Mouse (Mus musculus) heart, adult 2 months (tissue): ENCODE measurements at regions not wholly inside any gene's neighbourhood (a gene's known extent, or its start where the extent isn't known, plus 50 kb on each side); places are given as distances from the start of the nearest gene placed in this dataset.

ENCODE experiments used
- DNase-seq, 2 experiments: peaks; one replicate each; pipeline ENCODE4 v3.0.0; 2021
- H3K27ac ChIP-seq: fragments of 200-600 bp; 2 replicates; pipeline ENCODE4 v1.8.1; 2022
- H3K27me3 ChIP-seq: fragments of 200-500 bp; 2 replicates; pipeline ENCODE4 v1.6.1; 2012; ENCODE audit warnings: mild to moderate bottlenecking, low read length, inconsistent platforms, mixed read lengths; ENCODE audit not compliant: control insufficient read depth, insufficient read depth
- H3K36me3 ChIP-seq: fragments of 200-500 bp; 2 replicates; pipeline ENCODE4 v1.6.1; 2012; ENCODE audit warnings: low read length, inconsistent platforms; ENCODE audit not compliant: control insufficient read depth, insufficient read depth
- H3K4me1 ChIP-seq: fragments of 200-500 bp; 2 replicates; pipeline ENCODE4 v1.6.1; 2011; ENCODE audit warnings: low read length; ENCODE audit not compliant: control insufficient read depth, insufficient read depth
- H3K4me3 ChIP-seq: fragments of 200-600 bp; 2 replicates; pipeline ENCODE4 v1.8.1; 2022
- H3K79me2 ChIP-seq: fragments of 200-500 bp; replicated peaks from 2 replicates; pipeline ENCODE4 v1.6.1; 2012; ENCODE audit warnings: mild to moderate bottlenecking, inconsistent platforms, low read length, moderate library complexity, mixed read lengths; ENCODE audit not compliant: control insufficient read depth, insufficient read depth
- H3K9ac ChIP-seq: fragments of 200-500 bp; 2 replicates; pipeline ENCODE4 v1.6.1; 2012; ENCODE audit warnings: low read depth, mild to moderate bottlenecking, control low read depth, inconsistent platforms, low read length, mixed read lengths
- CTCF ChIP-seq: fragments of 200-600 bp; IDR thresholded peaks from 2 replicates; pipeline ENCODE4 v1.8.1; 2022; ENCODE audit warnings: antibody characterized with exemption, mild to moderate bottlenecking, moderate library complexity
- EP300 ChIP-seq: fragments of 200-500 bp; IDR thresholded peaks from 2 replicates; pipeline ENCODE4 v1.6.1; 2011; ENCODE audit warnings: low read depth, low read length, control low read depth; ENCODE audit not compliant: insufficient read depth
- POLR2A ChIP-seq: fragments of 200-500 bp; IDR thresholded peaks from 2 replicates; pipeline ENCODE4 v1.6.1; 2011; ENCODE audit warnings: mild to moderate bottlenecking, low read depth, low read length, control low read depth; ENCODE audit not compliant: insufficient read depth
- intact Hi-C: fragments of 180-260 bp; cut with DNase I; formaldehyde crosslinking; loops from one replicate; pipeline ENCODE4 v1.15.1; 2025
- microRNA-seq, 2 experiments: library from miRNA; unstranded; fragments of <30 nt; microRNA quantifications; one replicate each; pipeline ENCODE4 v1.2.0; 2021

DNA sequence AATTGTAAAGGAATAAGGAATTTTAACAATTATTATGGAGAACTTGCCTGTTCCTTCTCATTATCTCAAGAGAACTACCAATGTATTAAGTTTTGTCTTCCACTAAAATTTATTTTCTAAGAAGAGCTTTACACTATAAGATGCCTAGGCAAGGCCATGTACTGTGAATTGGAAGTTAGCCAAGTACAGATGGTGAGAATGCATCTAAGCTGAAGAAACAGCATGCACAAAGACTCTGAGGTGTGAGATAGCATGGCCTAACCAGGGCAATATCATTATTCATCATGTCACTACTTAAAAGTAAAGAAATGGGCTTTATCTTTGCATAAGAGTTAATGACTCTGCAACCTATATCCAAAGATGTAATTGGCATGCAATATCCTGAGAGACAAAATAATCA, 73.1 kb upstream of the Klhl1 start:
- intact Hi-C loops = no loop called here
- no peak for TF ChIP-seq POLR2A
- no peak for TF ChIP-seq CTCF
- no peak for TF ChIP-seq EP300
- Histone ChIP-seq H3K4me3 (no peak overlapping the region), H3K9ac (no peak overlapping the region), H3K4me1 (no peaks in the 10 kb centered on the region), H3K27ac (no peak overlapping the region), H3K27me3 (no peaks in the 10 kb centered on the region), H3K79me2 (no peaks in the 10 kb centered on the region), H3K36me3 (no peaks in the 10 kb centered on the region)
- no peak for DNase-seq

Small RNA genes lying in the stretch of these regions (microRNA-seq; reads per million reads assigned to microRNA genes)
- 0 reads per million in 2 experiments for gene Gm27441
